Mouse (Mus musculus) hindbrain, embryonic 11.5 days (tissue): ENCODE results near the gene F2rl1. TPM values are rescaled to one million over a fixed set of nuclear protein-coding genes. Genes with fewer than 3 reads are reported as not detected.
A peak's percentile ranks its signal among the peaks of the same experiment; 100 is the strongest.

Source experiments
- ATAC-seq: fragments of 200-750 bp; cut with Nextera tagmentation; 2 replicates; pipeline ENCODE4 v1.8.0; 2017; ENCODE audit warnings: mild to moderate bottlenecking, moderate TSS enrichment, moderate library complexity; ENCODE audit not compliant: low FRiP score
- DNase-seq: peaks from one replicate; pipeline ENCODE4 v3.0.0-alpha.2; 2015; ENCODE audit warnings: low spot score
- H3K27ac ChIP-seq: fragments of 300-500 bp; sonication (generic); 2 replicates; pipeline ENCODE4 v1.5.1; 2014; ENCODE audit warnings: mild to moderate bottlenecking, low read depth, low read length
- H3K27me3 ChIP-seq: fragments of 300-500 bp; sonication (generic); 2 replicates; pipeline ENCODE4 v1.6.1; 2014; ENCODE audit warnings: mild to moderate bottlenecking, low read length, moderate library complexity, mixed read lengths; ENCODE audit not compliant: control insufficient read depth, insufficient read depth
- H3K36me3 ChIP-seq: fragments of 300-500 bp; sonication (generic); 2 replicates; pipeline ENCODE4 v1.6.1; 2014; ENCODE audit warnings: mild to moderate bottlenecking, low read length, moderate library complexity, mixed read lengths; ENCODE audit not compliant: control insufficient read depth, insufficient read depth
- H3K4me1 ChIP-seq: fragments of 300-500 bp; sonication (generic); replicated peaks from 2 replicates; pipeline ENCODE4 v1.6.1; 2014; ENCODE audit warnings: low read length, mixed read lengths; ENCODE audit not compliant: control insufficient read depth, insufficient read depth
- H3K4me2 ChIP-seq: fragments of 300-500 bp; sonication (generic); replicated peaks from 2 replicates; pipeline ENCODE4 v1.6.1; 2014; ENCODE audit warnings: mild to moderate bottlenecking, low read depth, low read length
- H3K4me3 ChIP-seq: fragments of 300-500 bp; sonication (generic); 2 replicates; pipeline ENCODE4 v1.5.1; 2014; ENCODE audit warnings: low read depth, low read length
- H3K9ac ChIP-seq: fragments of 300-500 bp; sonication (generic); 2 replicates; pipeline ENCODE4 v1.6.1; 2014; ENCODE audit warnings: low read depth, low read length
- H3K9me3 ChIP-seq: fragments of 300-500 bp; sonication (generic); 2 replicates; pipeline ENCODE4 v1.6.1; 2016; ENCODE audit warnings: low read length; ENCODE audit not compliant: control insufficient read depth
- WGBS: fragments of 180-500 bp; shearing (Covaris S2); extraction: QIAGEN DNeasy Blood & Tissue Kit; methylation state at CpG from one replicate; pipeline ENCODE4 v1.1.7; 2014; 5-methylcytosine and 5-hydroxymethylcytosine counted together
- polyA plus RNA-seq: library from polyadenylated mRNA; unstranded; fragments of >200 nt; fragmentation: Nextera tagmentation; extraction: Ambion mirVana; gene quantifications from 2 replicates; pipeline ENCODE4 v1.2.1, GENCODE M21; 2014

The F2rl1 gene
- polyA plus RNA-seq, 1 experiment from 2014 or later = 0.17 TPM

GRCm38 (mm10) chr13:95553885-95554492, 29.0 kb upstream of the F2rl1 start:
- no peak overlapping the region for H3K4me3 ChIP-seq
- DNase-seq (no peak), ATAC-seq (no peak)
- no peaks in the 10 kb centered on the region for H3K9me3 ChIP-seq
- WGBS = 81% methylated on average over 11 of the region's 11 CpGs
- H3K27ac ChIP-seq = no peak overlapping the region
- H3K4me2 ChIP-seq = no peak overlapping the region
- H3K27me3 ChIP-seq = no peaks in the 10 kb centered on the region
- H3K36me3 ChIP-seq = no peaks in the 10 kb centered on the region
- no peaks in the 10 kb centered on the region for H3K4me1 ChIP-seq
- no peak overlapping the region for H3K9ac ChIP-seq

- Histone ChIP-seq H3K9me3 (no peaks in the 10 kb centered on the region), H3K4me1 (0 out of 2 replicates have a peak, but pooled peaks cover 2% of the 10 kb centered on the region), H3K27me3 (no peaks in the 10 kb centered on the region), H3K4me2 (no peak overlapping the region), H3K4me3 (no peak overlapping the region), H3K27ac (no peak overlapping the region), H3K9ac (no peak overlapping the region), H3K36me3 (no peaks in the 10 kb centered on the region)
- 74% methylated on average over 2 of the region's 2 CpGs for WGBS
- no peak for ATAC-seq
- no peak for DNase-seq
Observed at GRCm38 (mm10) chr13:95550636-95551370, 25.8 kb upstream of the F2rl1 start.

GRCm38 (mm10) chr13:95549421-95549820, 24.4 kb upstream of the F2rl1 start:
- 0 out of 2 replicates have a peak, but pooled peaks cover 2% of the 10 kb centered on the region for H3K4me1 ChIP-seq
- DNase-seq = peak; percentile 25

GRCm38 (mm10) chr13:95548856-95549255, 23.8 kb upstream of the F2rl1 start:
- WGBS = 21% methylated on average over 6 of the region's 6 CpGs
- ATAC-seq (peak; percentile 58; the same call in 1 of the 2 replicates), DNase-seq (peak; percentile 43)

More at GRCm38 (mm10) chr13:95549421-95549820, 24.4 kb upstream of the F2rl1 start:
- H3K36me3 ChIP-seq = no peaks in the 10 kb centered on the region
- H3K4me3 ChIP-seq = no peak overlapping the region
- peak overlapping the region; percentile 4; the same call in 1 of the 2 replicates for H3K27ac ChIP-seq
- H3K9ac ChIP-seq = no peak overlapping the region
- H3K27me3 ChIP-seq = no peaks in the 10 kb centered on the region
- no peaks in the 10 kb centered on the region for H3K9me3 ChIP-seq
- 10% methylated on average over 3 of the region's 3 CpGs for WGBS
- H3K4me2 ChIP-seq = no peak overlapping the region
- no peak for ATAC-seq

GRCm38 (mm10) chr13:95548291-95548789, 23.3 kb upstream of the F2rl1 start:
- Histone ChIP-seq H3K9ac (no peak overlapping the region), H3K27ac (0 out of 2 replicates have a peak overlapping the region, but pooled peaks have one; percentile 19), H3K4me2 (peak overlapping the region; percentile 15; the same call in 1 of the 2 replicates), H3K36me3 (no peaks in the 10 kb centered on the region), H3K4me1 (0 out of 2 replicates have a peak, but pooled peaks cover 2% of the 10 kb centered on the region), H3K27me3 (no peaks in the 10 kb centered on the region), H3K9me3 (no peaks in the 10 kb centered on the region), H3K4me3 (no peak overlapping the region)
- 21% methylated on average over 20 of the region's 20 CpGs for WGBS
- DNase-seq = peak; percentile 59
- ATAC-seq = peak; percentile 77

More at GRCm38 (mm10) chr13:95548856-95549255, 23.8 kb upstream of the F2rl1 start:
- H3K9ac ChIP-seq = no peak overlapping the region
- H3K4me2 ChIP-seq = peak overlapping the region; percentile 15; the same call in 1 of the 2 replicates
- H3K27ac ChIP-seq = peak overlapping the region; percentile 19; the same call in 1 of the 2 replicates
- 0 out of 2 replicates have a peak, but pooled peaks cover 2% of the 10 kb centered on the region for H3K4me1 ChIP-seq
- H3K4me3 ChIP-seq = no peak overlapping the region
- H3K9me3 ChIP-seq = no peaks in the 10 kb centered on the region
- H3K36me3 ChIP-seq = no peaks in the 10 kb centered on the region
- H3K27me3 ChIP-seq = no peaks in the 10 kb centered on the region

GRCm38 (mm10) chr13:95547090-95547611, 22.1 kb upstream of the F2rl1 start:
- peak; percentile 54 for ATAC-seq
- no peak overlapping the region for H3K4me2 ChIP-seq
- no peak overlapping the region for H3K4me3 ChIP-seq
- no peak overlapping the region for H3K27ac ChIP-seq
- H3K36me3 ChIP-seq = no peaks in the 10 kb centered on the region
- peak; percentile 42 for DNase-seq
- H3K27me3 ChIP-seq = no peaks in the 10 kb centered on the region
- no peak overlapping the region for H3K9ac ChIP-seq
- no peaks in the 10 kb centered on the region for H3K9me3 ChIP-seq
- 22% methylated on average over 12 of the region's 12 CpGs for WGBS
- H3K4me1 ChIP-seq = 0 out of 2 replicates have a peak, but pooled peaks cover 2% of the 10 kb centered on the region

GRCm38 (mm10) chr13:95546251-95546650, 21.2 kb upstream of the F2rl1 start:
- Histone ChIP-seq H3K9ac (no peak overlapping the region), H3K4me3 (no peak overlapping the region), H3K9me3 (no peaks in the 10 kb centered on the region), H3K27me3 (no peaks in the 10 kb centered on the region), H3K4me2 (no peak overlapping the region), H3K27ac (no peak overlapping the region), H3K36me3 (no peaks in the 10 kb centered on the region), H3K4me1 (0 out of 2 replicates have a peak, but pooled peaks cover 2% of the 10 kb centered on the region)
- ATAC-seq = no peak
- no peak for DNase-seq
- 73% methylated on average over 6 of the region's 6 CpGs for WGBS

- DNase-seq (no peak), ATAC-seq (no peak)
- WGBS = 78% methylated on average over 7 of the region's 7 CpGs
Observed at GRCm38 (mm10) chr13:95545729-95546186, 20.7 kb upstream of the F2rl1 start.

More at GRCm38 (mm10) chr13:95545729-95546186, 20.7 kb upstream of the F2rl1 start:
- Histone ChIP-seq H3K9ac (no peak overlapping the region), H3K4me2 (no peak overlapping the region), H3K4me3 (no peak overlapping the region), H3K27me3 (no peaks in the 10 kb centered on the region), H3K9me3 (no peaks in the 10 kb centered on the region), H3K36me3 (no peaks in the 10 kb centered on the region), H3K4me1 (0 out of 2 replicates have a peak, but pooled peaks cover 2% of the 10 kb centered on the region), H3K27ac (no peak overlapping the region)
